Mouse (Mus musculus): ENCODE data around the gene Iqcm. TPM values are rescaled to one million over a fixed set of nuclear protein-coding genes. Genes with fewer than 3 reads are reported as not detected.
"Not testable (repeated sequence)": the region's sequence is repeated elsewhere in the genome, so short reads cannot be mapped to it uniquely, and the experiment has no call there.

The Iqcm gene
- 23.6 and 26.1 TPM in 2 replicates for polyA plus RNA-seq (2012; rRNA removed)

DNA sequence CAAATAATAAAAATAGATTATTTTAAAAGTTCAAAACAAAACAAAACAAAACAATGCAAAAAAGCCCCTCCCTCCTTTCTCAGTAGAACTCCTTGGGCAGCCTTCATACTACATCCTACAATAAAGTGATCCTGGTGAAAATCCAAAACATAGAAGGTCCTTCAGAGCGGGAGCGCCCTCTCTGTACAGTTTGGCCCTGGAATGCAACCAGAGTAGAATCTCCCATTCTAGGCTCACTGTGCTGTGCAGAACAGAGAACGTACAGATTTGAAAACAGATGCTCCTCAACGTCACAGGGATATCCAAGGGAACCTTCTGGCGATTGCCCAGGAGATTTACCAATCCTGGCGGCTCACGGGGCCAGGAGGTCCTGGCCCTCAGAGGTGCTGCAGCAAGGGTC lies at the start of gene Iqcm:
Gene Iqcm (plus strand): TSS at position 301 of the 400 bp plus-strand sequence.
- Histone ChIP-seq H3K4me1 (ENCODE audit: control insufficient read depth, insufficient read depth, low read length) (peaks cover 4% of the 10 kb centered on the region; the same call in 1 of the 2 replicates), H3K27ac (ENCODE audit: control insufficient read depth, insufficient read depth, low read depth, low read length) (no peak within 1 kb of the TSS), H3K4me3 (ENCODE audit: control insufficient read depth, low read depth, low read length) (peak within 1 kb of the TSS; percentile 84), H3K27me3 (ENCODE audit: control insufficient read depth, insufficient read depth, low read length) (no peaks in the 10 kb centered on the region), H3K36me3 (ENCODE audit: control insufficient read depth, insufficient read depth, low read length) (no peaks in the 10 kb centered on the region)
- no peak for TF ChIP-seq CTCF (IDR thresholded peaks at IDR 0.05; ENCODE audit: control insufficient read depth, insufficient read depth, insufficient replicate concordance, low read depth, low read length)
- 0 out of 2 replicates have a peak, but pooled peaks have one; percentile 31 for TF ChIP-seq POLR2A (IDR thresholded peaks at IDR 0.05; ENCODE audit: control insufficient read depth, low read depth, low read length)

DNA sequence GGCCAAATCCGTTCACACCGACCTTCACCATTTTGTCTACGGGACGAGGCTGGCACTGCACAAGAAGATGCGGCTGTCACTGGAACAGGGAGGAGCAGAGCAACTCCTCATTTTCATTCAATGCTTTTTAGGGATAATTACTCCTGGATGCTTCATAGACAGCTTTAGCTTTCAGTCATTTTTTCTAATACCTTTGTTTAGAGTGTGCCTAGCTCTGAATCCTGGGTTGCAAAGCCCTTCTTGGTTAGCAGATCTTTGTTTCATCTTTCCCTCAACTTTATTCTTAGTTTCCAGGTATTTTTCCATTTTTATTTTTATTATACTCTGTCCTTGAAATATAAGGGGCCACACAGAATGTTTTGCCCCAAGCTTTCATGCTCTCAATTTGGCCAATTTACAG lies 42.0 kb upstream of the Iqcm start, which contains the start of gene Gm10358:
Gene Gm10358 (minus strand): TSS at position 101 of the 400 bp plus-strand sequence.
- Histone ChIP-seq H3K4me3 (ENCODE audit: control insufficient read depth, low read depth, low read length) (no peak within 1 kb of the TSS), H3K36me3 (ENCODE audit: control insufficient read depth, insufficient read depth, low read length) (no peaks in the 10 kb centered on the region), H3K4me1 (ENCODE audit: control insufficient read depth, insufficient read depth, low read length) (no peaks in the 10 kb centered on the region), H3K27ac (ENCODE audit: control insufficient read depth, insufficient read depth, low read depth, low read length) (no peak within 1 kb of the TSS), H3K27me3 (ENCODE audit: control insufficient read depth, insufficient read depth, low read length) (no peaks in the 10 kb centered on the region)
- TF ChIP-seq CTCF (IDR thresholded peaks at IDR 0.05; ENCODE audit: control insufficient read depth, insufficient read depth, insufficient replicate concordance, low read depth, low read length): no peak
- TF ChIP-seq POLR2A (IDR thresholded peaks at IDR 0.05; ENCODE audit: control insufficient read depth, low read depth, low read length): no peak

DNA sequence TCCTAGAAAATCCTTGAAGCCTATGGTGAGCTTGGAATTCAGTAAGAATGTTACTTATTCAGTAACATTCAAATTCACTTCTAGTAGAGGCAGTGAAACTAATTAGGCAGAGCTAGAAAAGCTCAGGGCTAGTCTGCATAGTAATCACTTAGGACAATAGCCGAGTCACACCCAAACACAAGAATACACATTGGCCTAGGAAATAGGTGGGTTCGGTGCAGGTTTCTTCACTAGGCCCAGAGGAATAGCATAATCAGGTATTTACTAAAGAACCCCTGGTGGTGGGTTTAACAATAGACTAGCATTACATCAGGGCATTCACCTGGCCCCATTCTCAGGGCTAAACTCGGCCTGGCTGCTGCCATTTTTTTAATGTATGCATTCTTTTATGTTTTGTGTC lies 32.8 kb upstream of the Iqcm start:
- not testable (repeated sequence) for H3K4me3 ChIP-seq (ENCODE audit: control insufficient read depth, low read depth, low read length); H3K4me1 ChIP-seq (ENCODE audit: control insufficient read depth, insufficient read depth, low read length); H3K27me3 ChIP-seq (ENCODE audit: control insufficient read depth, insufficient read depth, low read length); H3K36me3 ChIP-seq (ENCODE audit: control insufficient read depth, insufficient read depth, low read length); H3K27ac ChIP-seq (ENCODE audit: control insufficient read depth, insufficient read depth, low read depth, low read length)

DNA sequence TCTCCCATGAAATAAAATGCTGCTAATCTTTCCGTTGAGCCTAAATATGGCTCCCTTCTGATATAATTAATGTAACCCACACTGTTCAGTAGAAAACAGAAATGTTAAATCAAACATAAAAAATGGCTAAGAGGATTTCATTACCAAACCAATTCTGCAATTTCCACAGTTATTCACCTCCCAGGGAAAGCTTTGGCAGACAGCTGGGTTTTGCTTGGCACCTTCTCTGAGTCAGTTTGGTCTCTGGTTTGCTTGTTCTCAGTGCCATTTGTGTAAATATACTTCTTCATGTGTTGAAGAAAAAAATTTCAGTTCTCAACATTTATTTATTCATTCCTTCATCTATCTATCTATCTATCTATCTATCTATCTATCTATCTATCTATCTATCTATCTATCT lies 28.3 kb downstream of the Iqcm start:
- H3K36me3 ChIP-seq (ENCODE audit: control insufficient read depth, insufficient read depth, low read length): no peaks in the 10 kb centered on the region
- H3K4me3 ChIP-seq (ENCODE audit: control insufficient read depth, low read depth, low read length): no peak overlapping the region
- H3K27me3 ChIP-seq (ENCODE audit: control insufficient read depth, insufficient read depth, low read length): no peaks in the 10 kb centered on the region
- no peaks in the 10 kb centered on the region for H3K4me1 ChIP-seq (ENCODE audit: control insufficient read depth, insufficient read depth, low read length)
- TF ChIP-seq POLR2A (IDR thresholded peaks at IDR 0.05; ENCODE audit: control insufficient read depth, low read depth, low read length): no peak
- TF ChIP-seq CTCF (IDR thresholded peaks at IDR 0.05; ENCODE audit: control insufficient read depth, insufficient read depth, insufficient replicate concordance, low read depth, low read length): no peak
- no peak overlapping the region for H3K27ac ChIP-seq (ENCODE audit: control insufficient read depth, insufficient read depth, low read depth, low read length)

DNA sequence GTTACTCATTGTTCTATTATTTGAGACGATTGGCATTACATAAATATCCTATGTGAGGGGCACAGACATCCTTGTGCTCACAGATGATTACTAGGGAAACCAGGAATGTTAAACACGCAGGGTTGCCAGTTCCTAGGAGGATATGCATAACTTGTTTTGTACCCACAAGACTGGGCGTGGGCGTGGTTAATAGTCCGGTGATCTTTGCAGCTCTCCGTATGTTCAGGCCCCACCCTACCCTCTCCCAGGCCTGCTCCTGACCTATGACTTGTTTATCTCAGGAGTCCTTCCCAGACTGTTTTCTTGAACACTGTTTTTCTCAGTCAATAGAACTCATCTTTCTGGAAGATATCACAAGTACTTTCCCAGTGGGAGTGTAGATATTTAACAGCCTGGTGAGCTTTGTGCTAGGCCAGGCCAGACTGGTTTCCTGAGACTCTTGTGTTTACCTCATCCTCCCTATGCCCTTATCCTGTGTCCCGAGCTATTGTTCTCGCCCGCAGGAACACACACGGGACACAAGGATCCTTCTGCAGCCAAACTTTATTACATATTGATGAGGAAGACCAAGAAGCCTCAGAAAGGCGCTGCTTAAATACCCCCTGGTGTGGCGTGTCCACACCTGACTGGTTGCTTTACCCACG lies 40.7 kb downstream of the Iqcm start:
- H3K27me3 ChIP-seq (ENCODE audit: control insufficient read depth, insufficient read depth, low read length): no peaks in the 10 kb centered on the region
- H3K4me3 ChIP-seq (ENCODE audit: control insufficient read depth, low read depth, low read length): no peak overlapping the region
- no peaks in the 10 kb centered on the region for H3K36me3 ChIP-seq (ENCODE audit: control insufficient read depth, insufficient read depth, low read length)
- no peaks in the 10 kb centered on the region for H3K4me1 ChIP-seq (ENCODE audit: control insufficient read depth, insufficient read depth, low read length)
- no peak overlapping the region for H3K27ac ChIP-seq (ENCODE audit: control insufficient read depth, insufficient read depth, low read depth, low read length)
- TF ChIP-seq CTCF (IDR thresholded peaks at IDR 0.05; ENCODE audit: control insufficient read depth, insufficient read depth, insufficient replicate concordance, low read depth, low read length) (no peak), POLR2A (IDR thresholded peaks at IDR 0.05; ENCODE audit: control insufficient read depth, low read depth, low read length) (no peak)

DNA sequence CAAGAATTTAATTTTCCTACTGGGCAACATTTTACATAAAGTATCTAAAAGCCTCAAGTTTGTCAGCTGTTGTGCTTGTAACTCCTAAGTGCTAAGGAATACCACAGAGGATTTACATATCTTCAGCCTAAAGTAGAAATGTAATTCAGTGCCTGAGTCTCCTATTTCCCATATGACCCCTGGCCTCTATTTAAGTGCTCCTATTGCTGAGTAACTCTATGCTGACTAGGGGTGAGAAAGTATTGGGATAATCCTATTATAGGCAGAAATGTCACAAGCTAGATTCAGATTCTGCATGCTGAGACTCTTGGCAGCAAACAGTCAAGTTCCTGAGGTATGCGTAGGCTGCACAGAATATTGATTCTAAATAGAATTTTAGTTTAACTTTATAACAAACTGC lies 60.8 kb downstream of the Iqcm start:
- Histone ChIP-seq H3K27me3 (ENCODE audit: control insufficient read depth, insufficient read depth, low read length) (no peaks in the 10 kb centered on the region), H3K4me1 (ENCODE audit: control insufficient read depth, insufficient read depth, low read length) (no peaks in the 10 kb centered on the region), H3K4me3 (ENCODE audit: control insufficient read depth, low read depth, low read length) (no peak overlapping the region), H3K27ac (ENCODE audit: control insufficient read depth, insufficient read depth, low read depth, low read length) (no peak overlapping the region), H3K36me3 (ENCODE audit: control insufficient read depth, insufficient read depth, low read length) (no peaks in the 10 kb centered on the region)
- no peak for TF ChIP-seq POLR2A (IDR thresholded peaks at IDR 0.05; ENCODE audit: control insufficient read depth, low read depth, low read length)
- no peak for TF ChIP-seq CTCF (IDR thresholded peaks at IDR 0.05; ENCODE audit: control insufficient read depth, insufficient read depth, insufficient replicate concordance, low read depth, low read length)

DNA sequence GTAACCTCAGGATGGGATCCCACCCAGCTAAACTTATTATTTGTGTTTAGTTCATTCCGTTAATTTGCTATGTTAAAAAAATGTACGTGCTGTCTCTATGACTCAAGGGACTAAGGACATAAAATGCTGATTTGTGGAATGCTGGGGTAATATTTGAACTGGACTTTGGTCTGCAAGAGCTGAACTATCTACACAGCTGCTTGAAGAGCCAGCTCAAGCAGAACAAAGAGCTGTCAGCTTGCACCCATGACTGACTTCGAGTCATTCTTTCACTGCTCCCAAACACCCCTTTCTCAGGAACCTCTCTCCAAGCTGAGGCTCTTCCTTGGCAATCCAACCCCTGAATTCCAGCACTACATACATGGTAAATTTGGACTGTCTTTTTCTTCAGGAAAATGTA lies 65.3 kb downstream of the Iqcm start:
- Histone ChIP-seq H3K27me3 (ENCODE audit: control insufficient read depth, insufficient read depth, low read length) (no peaks in the 10 kb centered on the region), H3K4me3 (ENCODE audit: control insufficient read depth, low read depth, low read length) (no peak overlapping the region), H3K4me1 (ENCODE audit: control insufficient read depth, insufficient read depth, low read length) (no peaks in the 10 kb centered on the region), H3K36me3 (ENCODE audit: control insufficient read depth, insufficient read depth, low read length) (no peaks in the 10 kb centered on the region), H3K27ac (ENCODE audit: control insufficient read depth, insufficient read depth, low read depth, low read length) (no peak overlapping the region)
- TF ChIP-seq CTCF (IDR thresholded peaks at IDR 0.05; ENCODE audit: control insufficient read depth, insufficient read depth, insufficient replicate concordance, low read depth, low read length) (no peak), POLR2A (IDR thresholded peaks at IDR 0.05; ENCODE audit: control insufficient read depth, low read depth, low read length) (no peak)

DNA sequence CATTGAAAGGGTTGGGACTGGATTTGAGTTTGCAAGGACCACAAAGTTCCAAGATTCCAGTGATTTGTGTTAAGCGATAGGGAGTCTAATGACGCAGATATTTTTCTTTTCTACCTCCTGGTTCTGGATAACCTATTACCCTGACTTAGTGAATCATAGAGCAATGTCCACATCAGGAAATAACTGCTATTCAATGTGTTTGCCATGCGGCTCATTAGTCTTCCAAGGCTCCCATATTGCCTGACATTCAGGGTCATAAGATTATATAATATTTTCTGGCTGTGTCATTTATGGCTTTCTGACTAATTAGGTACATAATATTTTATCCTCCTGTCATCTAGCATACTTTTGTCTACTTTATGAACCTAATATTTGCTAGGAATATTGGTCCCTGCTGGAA lies 100.8 kb downstream of the Iqcm start:
- TF ChIP-seq POLR2A (IDR thresholded peaks at IDR 0.05; ENCODE audit: control insufficient read depth, low read depth, low read length) (no peak), CTCF (IDR thresholded peaks at IDR 0.05; ENCODE audit: control insufficient read depth, insufficient read depth, insufficient replicate concordance, low read depth, low read length) (no peak)
- no peaks in the 10 kb centered on the region for H3K4me1 ChIP-seq (ENCODE audit: control insufficient read depth, insufficient read depth, low read length)
- no peaks in the 10 kb centered on the region for H3K36me3 ChIP-seq (ENCODE audit: control insufficient read depth, insufficient read depth, low read length)
- H3K27me3 ChIP-seq (ENCODE audit: control insufficient read depth, insufficient read depth, low read length): no peaks in the 10 kb centered on the region
- H3K27ac ChIP-seq (ENCODE audit: control insufficient read depth, insufficient read depth, low read depth, low read length): no peak overlapping the region
- H3K4me3 ChIP-seq (ENCODE audit: control insufficient read depth, low read depth, low read length): no peak overlapping the region

All from testis, adult 2 months (tissue).